Mouse (Mus musculus) forebrain, embryonic 13.5 days (tissue): ENCODE results near the gene Gcm1. TPM values are rescaled to one million over a fixed set of nuclear protein-coding genes. Genes with fewer than 3 reads are reported as not detected.
A peak's percentile ranks its signal among the peaks of the same experiment; 100 is the strongest.

Experiments used
- ATAC-seq: fragments of 200-750 bp; cut with Nextera tagmentation; 2 replicates; pipeline ENCODE4 v1.8.0; 2017
- H3K27ac ChIP-seq: fragments of 300-500 bp; sonication (generic); 2 replicates; pipeline ENCODE4 v1.5.1; 2015; ENCODE audit warnings: inconsistent platforms, mild to moderate bottlenecking, moderate library complexity
- H3K27me3 ChIP-seq: fragments of 300-500 bp; sonication (generic); 2 replicates; pipeline ENCODE4 v1.6.1; 2015; ENCODE audit warnings: mild to moderate bottlenecking, inconsistent platforms
- H3K36me3 ChIP-seq: fragments of 300-500 bp; sonication (generic); 2 replicates; pipeline ENCODE4 v1.6.1; 2015; ENCODE audit warnings: mild to moderate bottlenecking, inconsistent platforms; ENCODE audit not compliant: poor library complexity, severe bottlenecking
- H3K4me1 ChIP-seq: fragments of 300-500 bp; sonication (generic); 2 replicates; pipeline ENCODE4 v1.6.1; 2015; ENCODE audit warnings: inconsistent platforms
- H3K4me2 ChIP-seq: fragments of 300-500 bp; sonication (generic); 2 replicates; pipeline ENCODE4 v1.6.1; 2015; ENCODE audit warnings: inconsistent platforms, mild to moderate bottlenecking, moderate library complexity
- H3K4me3 ChIP-seq: fragments of 300-500 bp; sonication (generic); 2 replicates; pipeline ENCODE4 v1.5.1; 2015; ENCODE audit warnings: mild to moderate bottlenecking, inconsistent platforms
- H3K9ac ChIP-seq: fragments of 300-500 bp; sonication (generic); 2 replicates; pipeline ENCODE4 v1.6.1; 2015; ENCODE audit warnings: mild to moderate bottlenecking, inconsistent platforms
- H3K9me3 ChIP-seq: fragments of 300-500 bp; sonication (generic); replicated peaks from 2 replicates; pipeline ENCODE4 v1.6.1; 2016; ENCODE audit warnings: inconsistent platforms
- WGBS: fragments of 180-500 bp; shearing (Covaris S2); methylation state at CpG from one replicate; pipeline ENCODE4 v1.1.7; 2015; 5-methylcytosine and 5-hydroxymethylcytosine counted together
- polyA plus RNA-seq: library from polyadenylated mRNA; unstranded; fragments of >200 nt; fragmentation: Nextera tagmentation; extraction: Ambion mirVana; gene quantifications from 2 replicates; pipeline ENCODE4 v1.2.1, GENCODE M21; 2015

The Gcm1 gene
- polyA plus RNA-seq, result not detected in 2 replicates

DNA sequence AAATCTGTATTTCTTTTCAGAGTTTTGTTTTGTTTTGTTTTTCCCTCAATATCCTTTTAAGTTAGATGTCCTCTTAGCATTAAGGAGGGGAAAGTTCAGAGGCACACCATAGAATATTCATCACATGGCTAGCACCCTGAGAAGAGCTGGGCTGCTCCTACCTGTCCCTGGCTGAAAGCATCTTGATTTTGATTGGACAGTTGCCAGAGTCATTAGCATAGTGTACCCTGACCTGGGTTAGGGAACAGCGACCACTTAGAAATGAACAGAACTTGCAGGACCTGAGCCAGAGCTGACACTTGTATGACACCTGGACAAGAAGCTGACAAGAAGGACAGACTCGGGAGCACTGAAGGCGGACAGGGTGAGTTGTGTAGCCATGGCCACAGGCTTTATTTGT is at the start of gene Gcm1:
Gene Gcm1, plus strand, starts transcription at position 248 of the 400 bp plus-strand sequence.
- Histone ChIP-seq H3K9me3 (no peaks in the 10 kb centered on the region), H3K27me3 (no peaks in the 10 kb centered on the region), H3K4me1 (no peaks in the 10 kb centered on the region), H3K9ac (no peak within 1 kb of the TSS), H3K27ac (no peak within 1 kb of the TSS), H3K36me3 (no peaks in the 10 kb centered on the region), H3K4me3 (no peak within 1 kb of the TSS), H3K4me2 (no peak within 1 kb of the TSS)
- WGBS, result 69% methylated on average over 3 of the region's 3 CpGs
- no peak for ATAC-seq

GRCm38 (mm10) chr9:78003278-78003677 is 48.4 kb upstream of the Gcm1 start:
- H3K4me1 ChIP-seq, result no peaks in the 10 kb centered on the region
- no peak for ATAC-seq
- H3K27ac ChIP-seq, result no peak overlapping the region
- H3K27me3 ChIP-seq, result no peaks in the 10 kb centered on the region
- no peaks in the 10 kb centered on the region for H3K36me3 ChIP-seq
- H3K9ac ChIP-seq, result no peak overlapping the region
- 81% methylated on average over 2 of the region's 2 CpGs for WGBS
- H3K4me2 ChIP-seq, result no peak overlapping the region
- no peak overlapping the region for H3K4me3 ChIP-seq
- no peaks in the 10 kb centered on the region for H3K9me3 ChIP-seq

DNA sequence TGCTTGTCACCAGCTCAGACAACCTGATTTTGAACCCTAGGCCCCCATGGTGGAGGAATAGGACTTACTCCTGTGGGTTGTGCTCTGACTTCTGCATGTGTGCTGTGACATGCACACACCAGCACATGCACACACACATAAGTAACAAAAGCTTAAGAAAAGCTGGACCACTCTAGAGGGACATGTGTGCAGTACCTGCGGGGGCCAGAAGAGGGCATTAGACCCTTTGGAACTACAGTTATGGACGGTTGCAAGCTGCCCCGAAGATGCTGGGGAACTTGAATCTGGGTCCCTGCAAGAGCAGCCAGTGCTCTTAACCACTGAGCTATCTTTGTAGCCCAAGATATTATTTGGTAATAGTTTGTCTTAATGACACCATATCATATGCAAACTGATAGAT is 46.2 kb upstream of the Gcm1 start:
- H3K9me3 ChIP-seq, result no peaks in the 10 kb centered on the region
- no peak for ATAC-seq
- H3K36me3 ChIP-seq, result no peaks in the 10 kb centered on the region
- WGBS, result 60% methylated on average over 3 of the region's 3 CpGs
- no peaks in the 10 kb centered on the region for H3K27me3 ChIP-seq
- H3K4me1 ChIP-seq, result no peaks in the 10 kb centered on the region
- H3K4me3 ChIP-seq, result no peak overlapping the region
- H3K4me2 ChIP-seq, result no peak overlapping the region
- H3K9ac ChIP-seq, result no peak overlapping the region
- H3K27ac ChIP-seq, result no peak overlapping the region

GRCm38 (mm10) chr9:78006209-78007001 is 45.3 kb upstream of the Gcm1 start:
- H3K36me3 ChIP-seq, result no peaks in the 10 kb centered on the region
- no peak overlapping the region for H3K4me3 ChIP-seq
- 58% methylated on average over 19 of the region's 19 CpGs for WGBS
- peak; percentile 88 for ATAC-seq
- no peaks in the 10 kb centered on the region for H3K27me3 ChIP-seq
- no peak overlapping the region for H3K27ac ChIP-seq
- no peaks in the 10 kb centered on the region for H3K4me1 ChIP-seq
- no peak overlapping the region for H3K9ac ChIP-seq
- H3K4me2 ChIP-seq, result no peak overlapping the region
- no peaks in the 10 kb centered on the region for H3K9me3 ChIP-seq

DNA sequence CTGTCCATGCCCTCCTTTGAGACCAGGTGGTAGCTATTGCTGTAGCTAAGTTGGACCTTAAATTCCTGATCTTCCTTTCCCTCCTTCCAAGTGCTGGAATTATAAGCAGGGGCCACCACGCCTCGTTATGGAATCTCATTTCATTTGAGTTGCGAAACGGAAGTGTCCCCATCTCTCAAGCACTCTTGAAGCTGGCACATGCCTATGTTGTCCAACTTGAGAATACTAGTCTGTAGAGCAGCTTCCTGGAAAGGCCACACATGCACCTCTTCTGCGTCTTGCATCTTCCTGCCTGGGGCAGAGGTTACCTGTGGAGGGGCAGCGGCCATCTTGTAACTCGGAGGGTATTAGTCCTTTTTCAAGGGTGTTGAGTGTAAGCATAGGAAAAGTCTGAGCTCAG is 42.3 kb upstream of the Gcm1 start:
- no peak overlapping the region for H3K9ac ChIP-seq
- ATAC-seq, result no peak
- no peaks in the 10 kb centered on the region for H3K27me3 ChIP-seq
- H3K4me2 ChIP-seq, result no peak overlapping the region
- no peak overlapping the region for H3K27ac ChIP-seq
- no peak overlapping the region for H3K4me3 ChIP-seq
- H3K4me1 ChIP-seq, result no peaks in the 10 kb centered on the region
- no peaks in the 10 kb centered on the region for H3K36me3 ChIP-seq
- H3K9me3 ChIP-seq, result no peaks in the 10 kb centered on the region
- 90% methylated on average over 7 of the region's 7 CpGs for WGBS

GRCm38 (mm10) chr9:78010187-78010586 is 41.5 kb upstream of the Gcm1 start:
- 94% methylated on average over 5 of the region's 5 CpGs for WGBS
- ATAC-seq, result no peak
- H3K4me3 ChIP-seq, result no peak overlapping the region
- no peak overlapping the region for H3K27ac ChIP-seq
- no peaks in the 10 kb centered on the region for H3K36me3 ChIP-seq
- no peaks in the 10 kb centered on the region for H3K27me3 ChIP-seq
- H3K9ac ChIP-seq, result no peak overlapping the region
- no peaks in the 10 kb centered on the region for H3K4me1 ChIP-seq
- H3K9me3 ChIP-seq, result no peaks in the 10 kb centered on the region
- H3K4me2 ChIP-seq, result no peak overlapping the region

DNA sequence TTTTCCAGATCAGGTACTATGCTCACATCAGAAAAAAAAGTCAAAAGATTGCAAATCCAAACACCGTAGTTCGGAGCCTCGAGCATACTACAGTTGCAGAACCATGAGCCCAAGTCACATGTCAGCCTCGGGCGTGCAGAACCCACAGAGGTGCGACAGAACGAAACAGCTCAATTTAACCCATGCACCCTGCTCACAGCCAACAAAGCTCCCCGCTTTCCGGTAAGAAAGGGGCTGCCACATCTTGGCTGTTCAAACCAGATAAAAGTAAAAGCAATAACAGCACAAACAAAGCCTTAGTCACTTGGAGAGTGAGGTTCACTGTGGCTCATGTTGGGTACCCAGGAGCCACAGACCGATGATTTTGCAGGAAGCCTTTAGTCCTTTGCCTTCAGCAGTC is 41.0 kb upstream of the Gcm1 start:
- no peak for ATAC-seq
- no peaks in the 10 kb centered on the region for H3K4me1 ChIP-seq
- 90% methylated on average over 10 of the region's 10 CpGs for WGBS
- H3K4me3 ChIP-seq, result no peak overlapping the region
- H3K27ac ChIP-seq, result no peak overlapping the region
- no peak overlapping the region for H3K4me2 ChIP-seq
- no peaks in the 10 kb centered on the region for H3K9me3 ChIP-seq
- no peaks in the 10 kb centered on the region for H3K27me3 ChIP-seq
- H3K9ac ChIP-seq, result no peak overlapping the region
- no peaks in the 10 kb centered on the region for H3K36me3 ChIP-seq

- no peak for ATAC-seq
- no peak overlapping the region for H3K9ac ChIP-seq
- no peak overlapping the region for H3K4me2 ChIP-seq
- no peaks in the 10 kb centered on the region for H3K4me1 ChIP-seq
- H3K27ac ChIP-seq, result no peak overlapping the region
- WGBS, result 84% methylated on average over 4 of the region's 4 CpGs
- no peak overlapping the region for H3K4me3 ChIP-seq
- H3K9me3 ChIP-seq, result no peaks in the 10 kb centered on the region
- H3K36me3 ChIP-seq, result no peaks in the 10 kb centered on the region
- no peaks in the 10 kb centered on the region for H3K27me3 ChIP-seq
These were observed 39.7 kb upstream of the Gcm1 start for GRCm38 (mm10) chr9:78012066-78012465.

- Histone ChIP-seq H3K36me3 (no peaks in the 10 kb centered on the region), H3K27me3 (no peaks in the 10 kb centered on the region), H3K4me1 (no peaks in the 10 kb centered on the region), H3K4me2 (no peak overlapping the region), H3K27ac (no peak overlapping the region), H3K9me3 (no peaks in the 10 kb centered on the region), H3K9ac (no peak overlapping the region), H3K4me3 (no peak overlapping the region)
- no peak for ATAC-seq
- WGBS, result 87% methylated on average over 5 of the region's 5 CpGs
These were observed 39.0 kb upstream of the Gcm1 start for GRCm38 (mm10) chr9:78012681-78013080.

GRCm38 (mm10) chr9:78013813-78014212 is 37.9 kb upstream of the Gcm1 start:
- Histone ChIP-seq H3K27me3 (no peaks in the 10 kb centered on the region), H3K4me2 (no peak overlapping the region), H3K9me3 (no peaks in the 10 kb centered on the region), H3K4me1 (no peaks in the 10 kb centered on the region), H3K4me3 (no peak overlapping the region), H3K36me3 (no peaks in the 10 kb centered on the region), H3K27ac (no peak overlapping the region), H3K9ac (no peak overlapping the region)
- WGBS, result 39% methylated on average over 1 of the region's 1 CpGs
- no peak for ATAC-seq

GRCm38 (mm10) chr9:78015816-78016215 is 35.9 kb upstream of the Gcm1 start:
- no peaks in the 10 kb centered on the region for H3K4me1 ChIP-seq
- H3K4me2 ChIP-seq, result no peak overlapping the region
- WGBS, result 90% methylated on average over 7 of the region's 7 CpGs
- H3K9me3 ChIP-seq, result no peaks in the 10 kb centered on the region
- H3K9ac ChIP-seq, result no peak overlapping the region
- no peak overlapping the region for H3K27ac ChIP-seq
- no peaks in the 10 kb centered on the region for H3K36me3 ChIP-seq
- no peak overlapping the region for H3K4me3 ChIP-seq
- H3K27me3 ChIP-seq, result no peaks in the 10 kb centered on the region
- ATAC-seq, result no peak

GRCm38 (mm10) chr9:78016288-78016687 is 35.4 kb upstream of the Gcm1 start:
- Histone ChIP-seq H3K27ac (no peak overlapping the region), H3K4me2 (no peak overlapping the region), H3K4me1 (peaks cover 5% of the 10 kb centered on the region; the same call in 1 of the 2 replicates), H3K9ac (no peak overlapping the region), H3K9me3 (no peaks in the 10 kb centered on the region), H3K36me3 (no peaks in the 10 kb centered on the region), H3K27me3 (no peaks in the 10 kb centered on the region), H3K4me3 (no peak overlapping the region)
- no peak for ATAC-seq
- 57% methylated on average over 15 of the region's 15 CpGs for WGBS

DNA sequence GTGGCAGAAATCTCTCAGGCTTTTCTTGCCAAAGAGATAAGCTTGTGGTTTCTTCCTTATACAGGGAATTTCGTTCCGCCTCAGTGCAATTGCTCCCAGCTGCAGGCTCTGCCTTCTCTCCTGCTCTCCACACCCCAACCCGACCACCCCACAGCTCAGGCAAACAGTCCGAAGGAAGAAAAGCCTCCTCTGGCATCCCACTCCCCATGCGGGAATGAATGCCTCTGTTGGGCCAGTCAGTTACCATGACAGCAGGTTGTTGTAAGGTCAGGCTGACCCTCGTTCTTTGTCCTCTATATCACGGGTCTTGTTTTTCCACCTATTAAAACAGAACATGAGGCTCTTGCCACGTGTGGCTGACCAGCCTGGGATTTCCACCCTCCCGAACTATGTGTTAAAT is 30.5 kb upstream of the Gcm1 start:
- Histone ChIP-seq H3K9ac (no peak overlapping the region), H3K4me1 (peaks cover 8% of the 10 kb centered on the region; the same call in 1 of the 2 replicates), H3K4me3 (no peak overlapping the region), H3K27me3 (no peaks in the 10 kb centered on the region), H3K27ac (no peak overlapping the region), H3K36me3 (no peaks in the 10 kb centered on the region), H3K4me2 (no peak overlapping the region), H3K9me3 (no peaks in the 10 kb centered on the region)
- WGBS, result 11% methylated on average over 9 of the region's 9 CpGs
- ATAC-seq, result peak; percentile 39; the same call in 1 of the 2 replicates
